8 mouse cellular contexts compared by ENCODE assay signal in genomic region chr10:66919953-66920760, GRCm38 (mm10).
A peak's percentile ranks its signal among the peaks of the same experiment; 100 is the strongest.
DNase-seq lines count a peak whose midpoint lies in the region; ATAC-seq lines count a peak whose summit lies in the region.

No protein-coding gene starts in this region.

- under 1% methylated on average over 14 of the region's 14 CpGs for WGBS in embryonic facial prominence, embryonic 13.5 days
- WGBS in limb, embryonic 13.5 days: 1% methylated on average over 14 of the region's 14 CpGs
- under 1% methylated on average over 14 of the region's 14 CpGs for WGBS in midbrain, embryonic 14.5 days

- peak; percentile 85 for DNase-seq in 3T3-L1 (ENCODE audit: low read depth, low spot score)
- peak; percentile 87 for DNase-seq in adrenal gland, postnatal 25 days
- DNase-seq in heart, adult 9 months (ENCODE audit: low spot score in 2 of 2): peak; percentile 75 to 78
- DNase-seq in kidney, adult 8-10 months: peak; percentile 93
- DNase-seq in midbrain, embryonic 14.5 days: peak; percentile 94
- peak; percentile 34 for DNase-seq in splenic B cell, adult 2 months (ENCODE audit: low read depth, low spot score)

- H3K9me3 ChIP-seq in embryonic facial prominence, embryonic 13.5 days: no peaks in the 10 kb centered on the region
- no peaks in the 10 kb centered on the region for H3K9me3 ChIP-seq in limb, embryonic 13.5 days
- H3K9me3 ChIP-seq in midbrain, embryonic 14.5 days (ENCODE audit: control insufficient read depth, low read length): no peaks in the 10 kb centered on the region

- H3K4me3 ChIP-seq in embryonic facial prominence, embryonic 13.5 days: peak overlapping the region; percentile 15
- peak overlapping the region; percentile 19 for H3K4me3 ChIP-seq in limb, embryonic 13.5 days
- H3K4me3 ChIP-seq in midbrain, embryonic 14.5 days (replicated peaks; ENCODE audit: low read depth, low read length): peak overlapping the region; percentile 18

- no peaks in the 10 kb centered on the region for H3K27me3 ChIP-seq in embryonic facial prominence, embryonic 13.5 days
- H3K27me3 ChIP-seq in limb, embryonic 13.5 days: peaks cover 5% of the 10 kb centered on the region
- H3K27me3 ChIP-seq in midbrain, embryonic 14.5 days (ENCODE audit: control insufficient read depth, insufficient read depth, low read length): no peaks in the 10 kb centered on the region
- H3K27me3 ChIP-seq in splenic B cell, adult 2 months (ENCODE audit: control insufficient read depth, insufficient read depth, low read length, poor library complexity, severe bottlenecking): no peaks in the 10 kb centered on the region

- H3K9ac ChIP-seq in embryonic facial prominence, embryonic 13.5 days: peak overlapping the region; percentile 16; the same call in 1 of the 2 replicates
- H3K9ac ChIP-seq in limb, embryonic 13.5 days: no peak overlapping the region
- peak overlapping the region; percentile 24; the same call in 1 of the 2 replicates for H3K9ac ChIP-seq in midbrain, embryonic 14.5 days (replicated peaks; ENCODE audit: low read length)

- ATAC-seq in embryonic facial prominence, embryonic 13.5 days (ENCODE audit: insufficient number of reproducible peaks, insufficient read depth, low FRiP score, low TSS enrichment, low read depth): peak; percentile 68
- ATAC-seq in limb, embryonic 13.5 days (ENCODE audit: low FRiP score, low read depth): peak; percentile 81
- ATAC-seq in midbrain, embryonic 14.5 days (ENCODE audit: low FRiP score, low TSS enrichment): peak; percentile 85

- H3K27ac ChIP-seq in embryonic facial prominence, embryonic 13.5 days: peak overlapping the region; percentile 96
- peak overlapping the region; percentile 91 for H3K27ac ChIP-seq in limb, embryonic 13.5 days
- H3K27ac ChIP-seq in midbrain, embryonic 14.5 days (replicated peaks; ENCODE audit: low read depth, low read length): peak overlapping the region; percentile 92

- H3K4me2 ChIP-seq in embryonic facial prominence, embryonic 13.5 days: peak overlapping the region; percentile 53
- H3K4me2 ChIP-seq in limb, embryonic 13.5 days (replicated peaks): peak overlapping the region; percentile 59
- H3K4me2 ChIP-seq in midbrain, embryonic 14.5 days (ENCODE audit: low read length): peak overlapping the region; percentile 50

- peaks cover 48% of the 10 kb centered on the region for H3K4me1 ChIP-seq in embryonic facial prominence, embryonic 13.5 days
- peaks cover 53% of the 10 kb centered on the region for H3K4me1 ChIP-seq in limb, embryonic 13.5 days
- peaks cover 26% of the 10 kb centered on the region for H3K4me1 ChIP-seq in midbrain, embryonic 14.5 days (ENCODE audit: control insufficient read depth, insufficient read depth, low read length)

- no peaks in the 10 kb centered on the region for H3K36me3 ChIP-seq in embryonic facial prominence, embryonic 13.5 days
- no peaks in the 10 kb centered on the region for H3K36me3 ChIP-seq in limb, embryonic 13.5 days
- no peaks in the 10 kb centered on the region for H3K36me3 ChIP-seq in midbrain, embryonic 14.5 days (ENCODE audit: control insufficient read depth, insufficient read depth, low read length)
- no peaks in the 10 kb centered on the region for H3K36me3 ChIP-seq in splenic B cell, adult 2 months (ENCODE audit: control insufficient read depth, insufficient read depth, low read length, poor library complexity, severe bottlenecking)

Comparison
In these comparisons a context has a peak if more than half of its experiments do, and no peak if none do; other contexts are left out.
1. Peak in every context shown above with its lines: DNase-seq, ATAC-seq, H3K4me3 ChIP-seq and H3K27ac ChIP-seq.
2. DNase-seq: peak in every context shown above with its lines; median percentile 94 in midbrain, embryonic 14.5 days; 93 in kidney, adult 8-10 months; 87 in adrenal gland, postnatal 25 days; 85 in 3T3-L1; 76 in heart, adult 9 months; 34 in splenic B cell, adult 2 months.